Mouse (Mus musculus) midbrain, embryonic 16.5 days (tissue): Measurements from ENCODE around the gene Zdhhc18. TPM values are rescaled to one million over a fixed set of nuclear protein-coding genes. Genes with fewer than 3 reads are reported as not detected.

Experiments
- ATAC-seq: fragments of 200-750 bp; cut with Nextera tagmentation; 2 replicates; pipeline ENCODE4 v1.8.0; 2017; ENCODE audit warnings: moderate TSS enrichment
- H3K27ac ChIP-seq: fragments of 300-500 bp; sonication (generic); 2 replicates; pipeline ENCODE4 v1.5.1; 2014; ENCODE audit warnings: mild to moderate bottlenecking, low read length, mixed read lengths
- H3K27me3 ChIP-seq: fragments of 300-500 bp; sonication (generic); 2 replicates; pipeline ENCODE4 v1.6.1; 2014; ENCODE audit warnings: low read depth, low read length, mixed read lengths; ENCODE audit not compliant: control insufficient read depth, insufficient read depth
- H3K36me3 ChIP-seq: fragments of 300-500 bp; sonication (generic); 2 replicates; pipeline ENCODE4 v1.6.1; 2014; ENCODE audit warnings: mild to moderate bottlenecking, low read length, moderate library complexity, mixed read lengths; ENCODE audit not compliant: control insufficient read depth, insufficient read depth
- H3K4me1 ChIP-seq: fragments of 300-500 bp; sonication (generic); 2 replicates; pipeline ENCODE4 v1.6.1; 2014; ENCODE audit warnings: mild to moderate bottlenecking, low read length, mixed read lengths; ENCODE audit not compliant: control insufficient read depth, insufficient read depth
- H3K4me2 ChIP-seq: fragments of 300-500 bp; sonication (generic); 2 replicates; pipeline ENCODE4 v1.6.1; 2014; ENCODE audit warnings: mild to moderate bottlenecking, low read length, mixed read lengths
- H3K4me3 ChIP-seq: fragments of 300-500 bp; sonication (generic); 2 replicates; pipeline ENCODE4 v1.5.1; 2014; ENCODE audit warnings: low read depth, mild to moderate bottlenecking, low read length, moderate library complexity, mixed read lengths
- H3K9ac ChIP-seq: fragments of 300-500 bp; sonication (generic); 2 replicates; pipeline ENCODE4 v1.6.1; 2014; ENCODE audit warnings: low read depth, low read length, mixed read lengths
- H3K9me3 ChIP-seq: fragments of 300-500 bp; sonication (generic); replicated peaks from 2 replicates; pipeline ENCODE4 v1.6.1; 2014; ENCODE audit warnings: mild to moderate bottlenecking, low read length, mixed read lengths; ENCODE audit not compliant: control insufficient read depth, poor library complexity, severe bottlenecking
- WGBS: fragments of 180-500 bp; shearing (Covaris S2); extraction: QIAGEN DNeasy Blood & Tissue Kit; methylation state at CpG from one replicate; pipeline ENCODE4 v1.1.7; 2014; 5-methylcytosine and 5-hydroxymethylcytosine counted together
- polyA plus RNA-seq: library from polyadenylated mRNA; unstranded; fragments of >200 nt; fragmentation: Nextera tagmentation; extraction: Ambion mirVana; gene quantifications from 2 replicates; pipeline ENCODE4 v1.2.1, GENCODE M21; 2015

Gene Zdhhc18
- polyA plus RNA-seq, 1 experiment from 2014 or later, result 4.7 TPM

GRCm38 (mm10) chr4:133570066-133570466 lies 79.9 kb downstream of the Zdhhc18 start:
- Histone ChIP-seq H3K4me3 (no peak overlapping the region), H3K9me3 (no peaks in the 10 kb centered on the region), H3K4me1 (peaks cover under 1% of the 10 kb centered on the region; the same call in 1 of the 2 replicates), H3K27ac (no peak overlapping the region), H3K36me3 (no peaks in the 10 kb centered on the region), H3K9ac (no peak overlapping the region), H3K4me2 (no peak overlapping the region), H3K27me3 (no peaks in the 10 kb centered on the region)
- WGBS, result 65% methylated on average over 10 of the region's 10 CpGs
- ATAC-seq, result no peak

- 87% methylated on average over 10 of the region's 10 CpGs for WGBS
- Histone ChIP-seq H3K4me2 (no peak overlapping the region), H3K9me3 (no peaks in the 10 kb centered on the region), H3K4me3 (no peak overlapping the region), H3K27me3 (no peaks in the 10 kb centered on the region), H3K36me3 (no peaks in the 10 kb centered on the region), H3K27ac (no peak overlapping the region), H3K4me1 (no peaks in the 10 kb centered on the region), H3K9ac (no peak overlapping the region)
- no peak for ATAC-seq
Observed at GRCm38 (mm10) chr4:133569291-133570065, 80.5 kb downstream of the Zdhhc18 start.

- Histone ChIP-seq H3K4me3 (no peak overlapping the region), H3K27me3 (no peaks in the 10 kb centered on the region), H3K9me3 (no peaks in the 10 kb centered on the region), H3K4me1 (no peaks in the 10 kb centered on the region), H3K27ac (no peak overlapping the region), H3K36me3 (no peaks in the 10 kb centered on the region), H3K9ac (no peak overlapping the region), H3K4me2 (no peak overlapping the region)
- ATAC-seq, result no peak
- WGBS, result 32% methylated on average over 8 of the region's 8 CpGs
Observed at GRCm38 (mm10) chr4:133567251-133567650, 82.7 kb downstream of the Zdhhc18 start.

GRCm38 (mm10) chr4:133563123-133563571 lies 86.8 kb downstream of the Zdhhc18 start:
- Histone ChIP-seq H3K27me3 (no peaks in the 10 kb centered on the region), H3K27ac (no peak overlapping the region)
- WGBS, result 77% methylated on average over 11 of the region's 11 CpGs

GRCm38 (mm10) chr4:133561622-133562021 lies 88.3 kb downstream of the Zdhhc18 start:
- H3K4me3 ChIP-seq, result no peak overlapping the region
- no peak overlapping the region for H3K27ac ChIP-seq
- no peaks in the 10 kb centered on the region for H3K27me3 ChIP-seq
- WGBS, result 78% methylated on average over 4 of the region's 4 CpGs
- no peaks in the 10 kb centered on the region for H3K36me3 ChIP-seq
- no peaks in the 10 kb centered on the region for H3K4me1 ChIP-seq
- no peak overlapping the region for H3K9ac ChIP-seq
- no peaks in the 10 kb centered on the region for H3K9me3 ChIP-seq
- no peak overlapping the region for H3K4me2 ChIP-seq
- no peak for ATAC-seq

More at GRCm38 (mm10) chr4:133563123-133563571, 86.8 kb downstream of the Zdhhc18 start:
- Histone ChIP-seq H3K4me2 (no peak overlapping the region), H3K36me3 (no peaks in the 10 kb centered on the region), H3K9ac (no peak overlapping the region), H3K4me3 (no peak overlapping the region), H3K9me3 (no peaks in the 10 kb centered on the region), H3K4me1 (no peaks in the 10 kb centered on the region)
- no peak for ATAC-seq

- no peaks in the 10 kb centered on the region for H3K36me3 ChIP-seq
- H3K27me3 ChIP-seq, result no peaks in the 10 kb centered on the region
- no peak overlapping the region for H3K4me2 ChIP-seq
- ATAC-seq, result no peak
- H3K4me3 ChIP-seq, result no peak overlapping the region
- no peaks in the 10 kb centered on the region for H3K4me1 ChIP-seq
- no peak overlapping the region for H3K9ac ChIP-seq
- WGBS, result 73% methylated on average over 4 of the region's 4 CpGs
- H3K9me3 ChIP-seq, result no peaks in the 10 kb centered on the region
- no peak overlapping the region for H3K27ac ChIP-seq
Observed at GRCm38 (mm10) chr4:133559846-133560245, 90.1 kb downstream of the Zdhhc18 start.

- no peaks in the 10 kb centered on the region for H3K9me3 ChIP-seq
- H3K36me3 ChIP-seq, result no peaks in the 10 kb centered on the region
Observed at GRCm38 (mm10) chr4:133557041-133557717, 92.8 kb downstream of the Zdhhc18 start.

More at GRCm38 (mm10) chr4:133557041-133557717, 92.8 kb downstream of the Zdhhc18 start:
- no peak for ATAC-seq
- no peaks in the 10 kb centered on the region for H3K27me3 ChIP-seq
- WGBS, result 37% methylated on average over 10 of the region's 10 CpGs
- H3K4me1 ChIP-seq, result no peaks in the 10 kb centered on the region
- H3K27ac ChIP-seq, result no peak overlapping the region
- no peak overlapping the region for H3K4me2 ChIP-seq
- no peak overlapping the region for H3K9ac ChIP-seq
- no peak overlapping the region for H3K4me3 ChIP-seq
